Mouse (Mus musculus): ENCODE measurements around the gene Zfp933.

- TF ChIP-seq POLR2A (IDR thresholded peaks at IDR 0.05; ENCODE audit: control insufficient read depth, extremely low read depth, insufficient read depth, low read length, poor library complexity) (no peak), CTCF (IDR thresholded peaks at IDR 0.05; ENCODE audit: borderline replicate concordance, control insufficient read depth, extremely low read depth, insufficient read depth, low read length, poor library complexity) (no peak)
These were observed 31.7 kb upstream of the Zfp933 start for GRCm38 (mm10) chr4:147879865-147880264.

All from thymus, adult 2 months (tissue).